Mouse (Mus musculus): ENCODE data around the gene Ypel3.

Gene Ypel3

GRCm38 (mm10) chr7:126767001-126767400 lies 9.8 kb upstream of the Ypel3 start:
- peak; percentile 12 for DNase-seq

- peak; percentile 23 for DNase-seq
These were observed 6.0 kb upstream of the Ypel3 start for GRCm38 (mm10) chr7:126770784-126771183.

- peak; percentile 24 for DNase-seq
These were observed 3.4 kb upstream of the Ypel3 start for GRCm38 (mm10) chr7:126773351-126773750.

- DNase-seq: no peak
These were observed 2.3 kb upstream of the Ypel3 start for GRCm38 (mm10) chr7:126774463-126774862.

GRCm38 (mm10) chr7:126775185-126775977 lies 1.4 kb upstream of the Ypel3 start:
- no peak for DNase-seq

- DNase-seq: peak; percentile 53
These were observed 849 bp upstream of the Ypel3 start for GRCm38 (mm10) chr7:126775978-126776234.

- DNase-seq: peak; percentile 78
These were observed 721 bp downstream of the Ypel3 start for GRCm38 (mm10) chr7:126777476-126777875.

- DNase-seq: peak; percentile 69
These were observed 1.4 kb downstream of the Ypel3 start for GRCm38 (mm10) chr7:126778147-126778546.

- DNase-seq: peak; percentile 40
These were observed 2.3 kb downstream of the Ypel3 start for GRCm38 (mm10) chr7:126779101-126779500.

- DNase-seq: peak; percentile 89
These were observed 3.5 kb downstream of the Ypel3 start for GRCm38 (mm10) chr7:126779983-126780970.

- peak; percentile 81 for DNase-seq
These were observed 4.3 kb downstream of the Ypel3 start, which contains the start of gene Tbx6 for GRCm38 (mm10) chr7:126780971-126781635. Gene Tbx6 (plus strand): TSS chr7:126781483.

GRCm38 (mm10) chr7:126781661-126782370 lies 5.1 kb downstream of the Ypel3 start:
- DNase-seq: peak; percentile 55

- DNase-seq: peak; percentile 63
These were observed 5.9 kb downstream of the Ypel3 start for GRCm38 (mm10) chr7:126782693-126783092.

- peak; percentile 51 for DNase-seq
These were observed 7.7 kb downstream of the Ypel3 start for GRCm38 (mm10) chr7:126784469-126784868.

GRCm38 (mm10) chr7:126785056-126785455 lies 8.3 kb downstream of the Ypel3 start:
- DNase-seq: peak; percentile 47

GRCm38 (mm10) chr7:126786142-126786541 lies 9.4 kb downstream of the Ypel3 start:
- no peak for DNase-seq

GRCm38 (mm10) chr7:126789141-126789540 lies 12.4 kb downstream of the Ypel3 start:
- DNase-seq: peak; percentile 42

- DNase-seq: peak; percentile 97
These were observed 15.3 kb downstream of the Ypel3 start, which contains the start of gene Ppp4c for GRCm38 (mm10) chr7:126791851-126792720. Gene Ppp4c (minus strand): TSS chr7:126792496.

- DNase-seq: no peak
These were observed 16.1 kb downstream of the Ypel3 start for GRCm38 (mm10) chr7:126792721-126793443.

GRCm38 (mm10) chr7:126793456-126794270 lies 16.9 kb downstream of the Ypel3 start:
- no peak for DNase-seq

Measured in cerebellum, adult 9-11 months (tissue).